Mouse (Mus musculus): ENCODE measurements around the gene Speer1. TPM values are rescaled to one million over a fixed set of nuclear protein-coding genes. Genes with fewer than 3 reads are reported as not detected.

Gene Speer1
- polyA plus RNA-seq (2017; shearing (Covaris generic)), result 10 to 100 TPM in 1 of 2 experiments, not detected in 1; 12.8 TPM

DNA sequence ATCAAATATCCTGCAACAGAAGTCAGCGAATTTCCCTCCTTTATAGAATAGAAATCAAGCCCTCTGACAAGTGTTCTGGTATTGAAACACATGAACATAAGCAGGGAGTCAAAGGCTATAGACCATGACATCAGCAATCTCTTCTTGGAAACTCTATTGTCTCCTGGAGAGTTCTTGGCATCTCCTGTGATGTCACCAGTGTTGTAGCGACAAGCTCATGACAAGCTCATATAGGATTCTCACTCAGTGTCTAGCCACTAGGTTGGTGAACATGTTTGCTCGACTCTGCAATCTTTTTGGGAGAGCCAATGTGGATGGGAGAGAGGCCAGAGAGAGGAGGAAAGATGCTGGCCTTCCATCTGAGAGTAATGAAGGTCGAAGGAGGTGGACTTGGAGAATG, at the start of gene Speer1:
Speer1 (plus strand) TSS at position 301 of the 400 bp plus-strand sequence.

Other genes starting within 250 kb of the Speer1 start
- 1 to 10 TPM in 1 of 2 experiments, not detected in 1; 1.3 TPM for gene Gm8879, start 213.9 kb upstream of the Speer1 start, polyA plus RNA-seq (2017; shearing (Covaris generic))
- 1 to 10 TPM in 1 of 2 experiments, under 1 TPM in 1; 0.66 to 1.4 TPM for gene Gm5861, start 158.4 kb upstream of the Speer1 start, polyA plus RNA-seq (2017; shearing (Covaris generic))
- gene Gm8890, start 85.5 kb upstream of the Speer1 start, polyA plus RNA-seq (2017; shearing (Covaris generic)), result 1 to 10 TPM in 1 of 2 experiments, not detected in 1; 2.8 TPM
- gene Gm8897, start 74.9 kb downstream of the Speer1 start, polyA plus RNA-seq (2017; shearing (Covaris generic)), result 1 to 10 TPM in 1 of 2 experiments, not detected in 1; 3.2 TPM
- gene Gm8906, start 161.2 kb downstream of the Speer1 start, polyA plus RNA-seq (2017; shearing (Covaris generic)), result not detected

Data from inflammation-experienced regulatory T-cells (primary cell).